Mouse (Mus musculus): ENCODE measurements around the gene Sptan1. TPM values are rescaled to one million over a fixed set of nuclear protein-coding genes. Genes with fewer than 3 reads are reported as not detected.

The Sptan1 gene
- polyA plus RNA-seq, 1 experiment from 2014 or later = 238 TPM

- no peak for ATAC-seq (replicated peaks)
- H3K27ac ChIP-seq = no peak overlapping the region
- H3K27me3 ChIP-seq (replicated peaks) = no peaks in the 10 kb centered on the region
- H3K4me2 ChIP-seq = peak overlapping the region; percentile 97; the same call in 1 of the 2 replicates
- H3K9me3 ChIP-seq = no peaks in the 10 kb centered on the region
- no peak overlapping the region for H3K9ac ChIP-seq
- H3K36me3 ChIP-seq (replicated peaks) = peaks cover 4% of the 10 kb centered on the region
- peaks cover 38% of the 10 kb centered on the region for H3K4me1 ChIP-seq
- no peak overlapping the region for H3K4me3 ChIP-seq
- WGBS = 11% methylated on average over 3 of the region's 3 CpGs
Observed at GRCm38 (mm10) chr2:30063791-30064190, 98.4 kb downstream of the Sptan1 start.

- WGBS = 40% methylated on average over 3 of the region's 3 CpGs
- H3K36me3 ChIP-seq (replicated peaks) = peaks cover 9% of the 10 kb centered on the region
- ATAC-seq (replicated peaks) = no peak
- H3K4me1 ChIP-seq = peaks cover 38% of the 10 kb centered on the region
- H3K27ac ChIP-seq = no peak overlapping the region
- no peak overlapping the region for H3K4me2 ChIP-seq
- H3K9me3 ChIP-seq = no peaks in the 10 kb centered on the region
- no peaks in the 10 kb centered on the region for H3K27me3 ChIP-seq (replicated peaks)
- no peak overlapping the region for H3K4me3 ChIP-seq
- no peak overlapping the region for H3K9ac ChIP-seq
Observed at GRCm38 (mm10) chr2:30064298-30064697, 98.9 kb downstream of the Sptan1 start.

- Histone ChIP-seq H3K36me3 (replicated peaks) (peaks cover 22% of the 10 kb centered on the region), H3K4me3 (peak overlapping the region; percentile 71), H3K4me2 (peak overlapping the region; percentile 77), H3K9ac (peak overlapping the region; percentile 96), H3K4me1 (peaks cover 38% of the 10 kb centered on the region), H3K27me3 (replicated peaks) (no peaks in the 10 kb centered on the region), H3K9me3 (no peaks in the 10 kb centered on the region), H3K27ac (peak overlapping the region; percentile 99)
- WGBS = under 1% methylated on average over 46 of the region's 101 CpGs
- peak; percentile 94 for ATAC-seq (replicated peaks)
Observed at GRCm38 (mm10) chr2:30066046-30066901, 100.9 kb downstream of the Sptan1 start.

GRCm38 (mm10) chr2:30067031-30067888 is 101.9 kb downstream of the Sptan1 start:
- H3K4me3 ChIP-seq = peak overlapping the region; percentile 71
- H3K27ac ChIP-seq = peak overlapping the region; percentile 99
- H3K36me3 ChIP-seq (replicated peaks) = peaks cover 24% of the 10 kb centered on the region
- ATAC-seq (replicated peaks) = peak; percentile 40
- no peaks in the 10 kb centered on the region for H3K9me3 ChIP-seq
- peak overlapping the region; percentile 96 for H3K9ac ChIP-seq
- H3K27me3 ChIP-seq (replicated peaks) = no peaks in the 10 kb centered on the region
- peaks cover 31% of the 10 kb centered on the region for H3K4me1 ChIP-seq
- under 1% methylated on average over 59 of the region's 69 CpGs for WGBS
- peak overlapping the region; percentile 60 for H3K4me2 ChIP-seq

GRCm38 (mm10) chr2:30067962-30068361 is 102.6 kb downstream of the Sptan1 start:
- peak overlapping the region; percentile 96 for H3K9ac ChIP-seq
- no peaks in the 10 kb centered on the region for H3K27me3 ChIP-seq (replicated peaks)
- H3K9me3 ChIP-seq = no peaks in the 10 kb centered on the region
- peak overlapping the region; percentile 60 for H3K4me2 ChIP-seq
- peaks cover 29% of the 10 kb centered on the region for H3K36me3 ChIP-seq (replicated peaks)
- WGBS = 17% methylated on average over 7 of the region's 7 CpGs
- H3K27ac ChIP-seq = no peak overlapping the region
- ATAC-seq (replicated peaks) = no peak
- peaks cover 24% of the 10 kb centered on the region for H3K4me1 ChIP-seq
- H3K4me3 ChIP-seq = peak overlapping the region; percentile 71

GRCm38 (mm10) chr2:30072875-30073274 is 107.5 kb downstream of the Sptan1 start:
- Histone ChIP-seq H3K9ac (no peak overlapping the region), H3K9me3 (no peaks in the 10 kb centered on the region), H3K36me3 (replicated peaks) (peaks cover 29% of the 10 kb centered on the region), H3K27me3 (replicated peaks) (no peaks in the 10 kb centered on the region), H3K27ac (no peak overlapping the region), H3K4me3 (no peak overlapping the region), H3K4me2 (no peak overlapping the region), H3K4me1 (peaks cover 18% of the 10 kb centered on the region)
- no peak for ATAC-seq (replicated peaks)
- WGBS = 76% methylated on average over 7 of the region's 7 CpGs

- no peak overlapping the region for H3K4me3 ChIP-seq
- no peak for ATAC-seq (replicated peaks)
- no peak overlapping the region for H3K27ac ChIP-seq
- no peak overlapping the region for H3K4me2 ChIP-seq
- peaks cover 29% of the 10 kb centered on the region for H3K36me3 ChIP-seq (replicated peaks)
- H3K27me3 ChIP-seq (replicated peaks) = no peaks in the 10 kb centered on the region
- peaks cover 17% of the 10 kb centered on the region for H3K4me1 ChIP-seq
- H3K9ac ChIP-seq = no peak overlapping the region
- WGBS = 69% methylated on average over 3 of the region's 3 CpGs
- H3K9me3 ChIP-seq = no peaks in the 10 kb centered on the region
Observed at GRCm38 (mm10) chr2:30073285-30073684, 107.9 kb downstream of the Sptan1 start.

GRCm38 (mm10) chr2:30075625-30076024 is 110.3 kb downstream of the Sptan1 start:
- no peak overlapping the region for H3K27ac ChIP-seq
- peaks cover 9% of the 10 kb centered on the region for H3K36me3 ChIP-seq (replicated peaks)
- no peak overlapping the region for H3K4me2 ChIP-seq
- H3K4me1 ChIP-seq = peaks cover 12% of the 10 kb centered on the region
- WGBS = 90% methylated on average over 3 of the region's 3 CpGs
- H3K4me3 ChIP-seq = no peak overlapping the region
- H3K9ac ChIP-seq = no peak overlapping the region
- ATAC-seq (replicated peaks) = no peak
- no peaks in the 10 kb centered on the region for H3K9me3 ChIP-seq
- no peaks in the 10 kb centered on the region for H3K27me3 ChIP-seq (replicated peaks)

- Histone ChIP-seq H3K4me3 (no peak overlapping the region), H3K4me2 (no peak overlapping the region), H3K27me3 (replicated peaks) (no peaks in the 10 kb centered on the region), H3K4me1 (peaks cover 12% of the 10 kb centered on the region), H3K9me3 (no peaks in the 10 kb centered on the region), H3K27ac (no peak overlapping the region), H3K36me3 (replicated peaks) (peaks cover 8% of the 10 kb centered on the region), H3K9ac (no peak overlapping the region)
- no peak for ATAC-seq (replicated peaks)
- WGBS = 93% methylated on average over 9 of the region's 9 CpGs
Observed at GRCm38 (mm10) chr2:30076439-30076838, 111.1 kb downstream of the Sptan1 start.

- WGBS = 73% methylated on average over 6 of the region's 6 CpGs
- H3K4me1 ChIP-seq = peaks cover 12% of the 10 kb centered on the region
- 0 out of 2 replicates have a peak, but pooled peaks have one; percentile 19 for ATAC-seq (replicated peaks)
- H3K9ac ChIP-seq = no peak overlapping the region; the same call in 1 of the 2 replicates
- no peaks in the 10 kb centered on the region for H3K27me3 ChIP-seq (replicated peaks)
- H3K4me3 ChIP-seq = peak overlapping the region; percentile 43
- H3K27ac ChIP-seq = no peak overlapping the region
- H3K9me3 ChIP-seq = no peaks in the 10 kb centered on the region
- peak overlapping the region; percentile 91 for H3K4me2 ChIP-seq
- H3K36me3 ChIP-seq (replicated peaks) = peaks cover 6% of the 10 kb centered on the region
Observed at GRCm38 (mm10) chr2:30076959-30077358, 111.6 kb downstream of the Sptan1 start.

- Histone ChIP-seq H3K4me1 (peaks cover 12% of the 10 kb centered on the region), H3K4me2 (peak within 1 kb of the TSS; percentile 91), H3K36me3 (replicated peaks) (peaks cover 2% of the 10 kb centered on the region; the same call in 1 of the 2 replicates), H3K9me3 (no peaks in the 10 kb centered on the region), H3K4me3 (peak within 1 kb of the TSS; percentile 43), H3K27me3 (replicated peaks) (no peaks in the 10 kb centered on the region), H3K9ac (no peak within 1 kb of the TSS; the same call in 1 of the 2 replicates), H3K27ac (no peak within 1 kb of the TSS)
- peak; percentile 61 for ATAC-seq (replicated peaks)
- WGBS = under 1% methylated on average over 52 of the region's 53 CpGs
Observed at GRCm38 (mm10) chr2:30077502-30078348, 112.4 kb downstream of the Sptan1 start, which contains the start of gene Pkn3. TSS of gene Pkn3 (plus strand) at chr2:30077684.

Data from midbrain, embryonic 15.5 days (tissue).